Mouse (Mus musculus) neural tube, embryonic 14.5 days (tissue): ENCODE data around the gene Ext2. TPM values are rescaled to one million over a fixed set of nuclear protein-coding genes. Genes with fewer than 3 reads are reported as not detected.

Source experiments
- ATAC-seq: fragments of 200-750 bp; cut with Nextera tagmentation; 2 replicates; pipeline ENCODE4 v1.8.0; 2017; ENCODE audit warnings: low read depth, mild to moderate bottlenecking, moderate TSS enrichment, moderate library complexity
- H3K27ac ChIP-seq: fragments of 300-500 bp; sonication (generic); 2 replicates; pipeline ENCODE4 v1.5.1; 2014; ENCODE audit warnings: low read depth, mild to moderate bottlenecking, control low read depth, low read length, moderate library complexity, mixed read lengths
- H3K27me3 ChIP-seq: fragments of 300-500 bp; sonication (generic); 2 replicates; pipeline ENCODE4 v1.6.1; 2014; ENCODE audit warnings: low read length; ENCODE audit not compliant: control insufficient read depth, insufficient read depth
- H3K36me3 ChIP-seq: fragments of 300-500 bp; sonication (generic); 2 replicates; pipeline ENCODE4 v1.6.1; 2014; ENCODE audit warnings: low read length, mixed read lengths; ENCODE audit not compliant: control insufficient read depth, insufficient read depth
- H3K4me1 ChIP-seq: fragments of 300-500 bp; sonication (generic); 2 replicates; pipeline ENCODE4 v1.6.1; 2014; ENCODE audit warnings: low read length; ENCODE audit not compliant: control insufficient read depth, insufficient read depth
- H3K4me2 ChIP-seq: fragments of 300-500 bp; sonication (generic); 2 replicates; pipeline ENCODE4 v1.6.1; 2014; ENCODE audit warnings: mild to moderate bottlenecking, low read depth, low read length, control low read depth
- H3K4me3 ChIP-seq: fragments of 300-500 bp; sonication (generic); 2 replicates; pipeline ENCODE4 v1.5.1; 2014; ENCODE audit warnings: low read depth, low read length, control low read depth, mixed read lengths
- H3K9ac ChIP-seq: fragments of 300-500 bp; sonication (generic); replicated peaks from 2 replicates; pipeline ENCODE4 v1.6.1; 2014; ENCODE audit warnings: low read depth, mild to moderate bottlenecking, control low read depth, low read length, mixed read lengths
- H3K9me3 ChIP-seq: fragments of 300-500 bp; sonication (generic); 2 replicates; pipeline ENCODE4 v1.6.1; 2016; ENCODE audit warnings: low read length; ENCODE audit not compliant: control insufficient read depth
- WGBS: fragments of 180-500 bp; shearing (Covaris S2); extraction: QIAGEN DNeasy Blood & Tissue Kit; methylation state at CpG from one replicate; pipeline ENCODE4 v1.1.7; 2014; 5-methylcytosine and 5-hydroxymethylcytosine counted together
- polyA plus RNA-seq: library from polyadenylated mRNA; unstranded; fragments of >200 nt; fragmentation: Nextera tagmentation; extraction: Ambion mirVana; gene quantifications from 2 replicates; pipeline ENCODE4 v1.2.1, GENCODE M21; 2014

The Ext2 gene
- polyA plus RNA-seq, 1 experiment from 2014 or later, result 64.9 TPM

- Histone ChIP-seq H3K27ac (no peak overlapping the region), H3K4me2 (no peak overlapping the region), H3K4me1 (no peaks in the 10 kb centered on the region), H3K4me3 (no peak overlapping the region), H3K9ac (no peak overlapping the region), H3K36me3 (no peaks in the 10 kb centered on the region), H3K9me3 (no peaks in the 10 kb centered on the region), H3K27me3 (peaks cover 15% of the 10 kb centered on the region)
- no peak for ATAC-seq
- 67% methylated on average over 11 of the region's 11 CpGs for WGBS
Measured at GRCm38 (mm10) chr2:93654336-93655055, 167.9 kb downstream of the Ext2 start.

- Histone ChIP-seq H3K4me2 (no peak overlapping the region), H3K4me1 (no peaks in the 10 kb centered on the region), H3K9me3 (no peaks in the 10 kb centered on the region), H3K9ac (no peak overlapping the region), H3K27me3 (peaks cover 40% of the 10 kb centered on the region), H3K36me3 (no peaks in the 10 kb centered on the region), H3K27ac (no peak overlapping the region), H3K4me3 (no peak overlapping the region)
- WGBS, result 36% methylated on average over 4 of the region's 4 CpGs
- peak; percentile 54; the same call in 1 of the 2 replicates for ATAC-seq
Measured at GRCm38 (mm10) chr2:93649243-93649870, 173.0 kb downstream of the Ext2 start.

- ATAC-seq, result no peak
- Histone ChIP-seq H3K4me1 (peaks cover 3% of the 10 kb centered on the region; the same call in 1 of the 2 replicates), H3K9ac (no peak overlapping the region), H3K4me2 (no peak overlapping the region), H3K36me3 (no peaks in the 10 kb centered on the region), H3K4me3 (no peak overlapping the region), H3K27me3 (peaks cover 47% of the 10 kb centered on the region), H3K27ac (no peak overlapping the region), H3K9me3 (no peaks in the 10 kb centered on the region)
- 1% methylated on average over 20 of the region's 20 CpGs for WGBS
Measured at GRCm38 (mm10) chr2:93647924-93648575, 174.3 kb downstream of the Ext2 start.

GRCm38 (mm10) chr2:93647051-93647923 is 175.1 kb downstream of the Ext2 start:
- H3K27me3 ChIP-seq, result peaks cover 55% of the 10 kb centered on the region
- no peak overlapping the region for H3K4me2 ChIP-seq
- peaks cover 10% of the 10 kb centered on the region; the same call in 1 of the 2 replicates for H3K4me1 ChIP-seq
- H3K9ac ChIP-seq, result no peak overlapping the region
- H3K36me3 ChIP-seq, result no peaks in the 10 kb centered on the region
- no peak overlapping the region for H3K27ac ChIP-seq
- no peak overlapping the region for H3K4me3 ChIP-seq
- ATAC-seq, result no peak
- under 1% methylated on average over 44 of the region's 44 CpGs for WGBS
- H3K9me3 ChIP-seq, result no peaks in the 10 kb centered on the region

- Histone ChIP-seq H3K9me3 (no peaks in the 10 kb centered on the region), H3K36me3 (no peaks in the 10 kb centered on the region), H3K27me3 (peaks cover 65% of the 10 kb centered on the region), H3K4me1 (peaks cover 10% of the 10 kb centered on the region; the same call in 1 of the 2 replicates), H3K9ac (no peak overlapping the region), H3K4me2 (no peak overlapping the region), H3K27ac (no peak overlapping the region), H3K4me3 (no peak overlapping the region)
- no peak for ATAC-seq
- 3% methylated on average over 33 of the region's 33 CpGs for WGBS
Measured at GRCm38 (mm10) chr2:93645626-93646320, 176.6 kb downstream of the Ext2 start.

- peaks cover 10% of the 10 kb centered on the region; the same call in 1 of the 2 replicates for H3K4me1 ChIP-seq
- 8% methylated on average over 10 of the region's 10 CpGs for WGBS
- H3K36me3 ChIP-seq, result no peaks in the 10 kb centered on the region
- no peak overlapping the region for H3K27ac ChIP-seq
- no peak overlapping the region for H3K4me3 ChIP-seq
- no peak overlapping the region for H3K9ac ChIP-seq
- ATAC-seq, result no peak
- H3K9me3 ChIP-seq, result no peaks in the 10 kb centered on the region
- peaks cover 65% of the 10 kb centered on the region for H3K27me3 ChIP-seq
- no peak overlapping the region for H3K4me2 ChIP-seq
Measured at GRCm38 (mm10) chr2:93645197-93645596, 177.2 kb downstream of the Ext2 start.

- H3K9me3 ChIP-seq, result no peaks in the 10 kb centered on the region
- no peak overlapping the region for H3K4me2 ChIP-seq
- 9% methylated on average over 6 of the region's 6 CpGs for WGBS
- no peak for ATAC-seq
- H3K27me3 ChIP-seq, result peaks cover 65% of the 10 kb centered on the region
- no peaks in the 10 kb centered on the region for H3K36me3 ChIP-seq
- no peak overlapping the region for H3K4me3 ChIP-seq
- no peak overlapping the region for H3K9ac ChIP-seq
- H3K27ac ChIP-seq, result no peak overlapping the region
- peaks cover 10% of the 10 kb centered on the region; the same call in 1 of the 2 replicates for H3K4me1 ChIP-seq
Measured at GRCm38 (mm10) chr2:93644731-93645130, 177.6 kb downstream of the Ext2 start.

- Histone ChIP-seq H3K27ac (no peak overlapping the region), H3K9me3 (no peaks in the 10 kb centered on the region), H3K36me3 (no peaks in the 10 kb centered on the region), H3K4me1 (peaks cover 10% of the 10 kb centered on the region; the same call in 1 of the 2 replicates), H3K4me2 (no peak overlapping the region), H3K9ac (no peak overlapping the region), H3K4me3 (no peak overlapping the region), H3K27me3 (peaks cover 65% of the 10 kb centered on the region)
- ATAC-seq, result no peak
- WGBS, result 25% methylated on average over 4 of the region's 4 CpGs
Measured at GRCm38 (mm10) chr2:93644234-93644633, 178.1 kb downstream of the Ext2 start.
